Mouse (Mus musculus): ENCODE measurements at regions not wholly inside any gene's neighbourhood (a gene's known extent, or its start where the extent isn't known, plus 50 kb on each side); places are given as distances from the start of the nearest gene placed in this dataset.

GRCm38 (mm10) chr16:77537351-77537750, 64.5 kb downstream of the Gm11146 start:
- no peak for DNase-seq (ENCODE audit: inconsistent ontology term)

- DNase-seq (ENCODE audit: inconsistent ontology term): no peak
Measured at GRCm38 (mm10) chr16:77536746-77537145, 65.1 kb downstream of the Gm11146 start.

GRCm38 (mm10) chr16:77536314-77536713, 65.6 kb downstream of the Gm11146 start:
- DNase-seq (ENCODE audit: inconsistent ontology term): no peak

- peak; percentile 21 for DNase-seq (ENCODE audit: inconsistent ontology term)
Measured at GRCm38 (mm10) chr16:77535021-77535420, 66.9 kb downstream of the Gm11146 start.

- DNase-seq (ENCODE audit: inconsistent ontology term): no peak
Measured at GRCm38 (mm10) chr16:77531596-77531995, 70.3 kb downstream of the Gm11146 start.

- DNase-seq (ENCODE audit: inconsistent ontology term): no peak
Measured at GRCm38 (mm10) chr16:77527951-77528350, 73.9 kb downstream of the Gm11146 start.

GRCm38 (mm10) chr16:77514606-77515005, 87.3 kb downstream of the Gm11146 start:
- peak; percentile 84 for DNase-seq (ENCODE audit: inconsistent ontology term)

- DNase-seq (ENCODE audit: inconsistent ontology term): peak; percentile 71
Measured at GRCm38 (mm10) chr16:77503556-77503955, 98.3 kb downstream of the Gm11146 start.

GRCm38 (mm10) chr16:77502916-77503315, 99.0 kb downstream of the Gm11146 start:
- peak; percentile 29 for DNase-seq (ENCODE audit: inconsistent ontology term)

GRCm38 (mm10) chr16:77502026-77502425, 99.9 kb downstream of the Gm11146 start:
- DNase-seq (ENCODE audit: inconsistent ontology term): peak; percentile 48

- DNase-seq (ENCODE audit: inconsistent ontology term): peak; percentile 79
Measured at GRCm38 (mm10) chr16:77500981-77501380, 100.9 kb downstream of the Gm11146 start.

GRCm38 (mm10) chr16:77500413-77500812, 101.5 kb downstream of the Gm11146 start:
- DNase-seq (ENCODE audit: inconsistent ontology term): peak; percentile 68

- DNase-seq (ENCODE audit: inconsistent ontology term): peak; percentile 88
Measured at GRCm38 (mm10) chr16:77499537-77500301, 102.2 kb downstream of the Gm11146 start.

GRCm38 (mm10) chr16:77495310-77495709, 106.6 kb downstream of the Gm11146 start:
- no peak for DNase-seq (ENCODE audit: inconsistent ontology term)

- peak; percentile 45 for DNase-seq (ENCODE audit: inconsistent ontology term)
Measured at GRCm38 (mm10) chr16:77494042-77494441, 107.9 kb downstream of the Gm11146 start.

- peak; percentile 29 for DNase-seq (ENCODE audit: inconsistent ontology term)
Measured at GRCm38 (mm10) chr16:77488155-77488554, 113.7 kb downstream of the Gm11146 start.

- peak; percentile 86 for DNase-seq (ENCODE audit: inconsistent ontology term)
Measured at GRCm38 (mm10) chr16:77479812-77480211, 122.1 kb downstream of the Gm11146 start.

GRCm38 (mm10) chr16:77471868-77472267, 130.0 kb downstream of the Gm11146 start:
- no peak for DNase-seq (ENCODE audit: inconsistent ontology term)

GRCm38 (mm10) chr16:77469903-77470302, 132.0 kb downstream of the Gm11146 start:
- no peak for DNase-seq (ENCODE audit: inconsistent ontology term)

GRCm38 (mm10) chr16:77469328-77469875, 132.5 kb downstream of the Gm11146 start:
- DNase-seq (ENCODE audit: inconsistent ontology term): peak; percentile 78

GRCm38 (mm10) chr16:77467216-77467615, 134.7 kb downstream of the Gm11146 start:
- DNase-seq (ENCODE audit: inconsistent ontology term): no peak

GRCm38 (mm10) chr16:77464623-77465022, 137.3 kb downstream of the Gm11146 start:
- DNase-seq (ENCODE audit: inconsistent ontology term): no peak

- no peak for DNase-seq (ENCODE audit: inconsistent ontology term)
Measured at GRCm38 (mm10) chr16:77461922-77462321, 140.0 kb downstream of the Gm11146 start.
